Mouse (Mus musculus) liver, adult 2 months (tissue): ENCODE data around the gene Dnajc4. TPM values are rescaled to one million over a fixed set of nuclear protein-coding genes. Genes with fewer than 3 reads are reported as not detected.

ENCODE experiments used
- DNase-seq: peaks from one replicate; pipeline ENCODE4 v3.0.0-alpha.2; 2011; ENCODE audit warnings: low read depth, low spot score; ENCODE audit errors: extremely low read depth
- H3K27ac ChIP-seq: fragments of 200-500 bp; replicated peaks from 2 replicates; pipeline ENCODE4 v1.5.1; 2012; ENCODE audit warnings: low read depth, mild to moderate bottlenecking, control low read depth, inconsistent platforms, low read length; ENCODE audit not compliant: insufficient read depth
- H3K27me3 ChIP-seq: fragments of 200-500 bp; 2 replicates; pipeline ENCODE4 v1.6.1; 2012; ENCODE audit warnings: mild to moderate bottlenecking, moderate library complexity, low read length, inconsistent platforms; ENCODE audit not compliant: control insufficient read depth, insufficient read depth
- H3K36me3 ChIP-seq: fragments of 200-500 bp; 2 replicates; pipeline ENCODE4 v1.6.1; 2012; ENCODE audit warnings: low read length, inconsistent platforms; ENCODE audit not compliant: control insufficient read depth, insufficient read depth
- H3K4me1 ChIP-seq: fragments of 200-500 bp; 2 replicates; pipeline ENCODE4 v1.6.1; 2011; ENCODE audit warnings: low read length; ENCODE audit not compliant: control insufficient read depth, insufficient read depth
- H3K4me3 ChIP-seq: fragments of 200-500 bp; 2 replicates; pipeline ENCODE4 v1.5.1; 2011; ENCODE audit warnings: low read depth, mild to moderate bottlenecking, control low read depth, low read length, moderate library complexity; ENCODE audit not compliant: insufficient read depth
- H3K79me2 ChIP-seq: fragments of 200-500 bp; 2 replicates; pipeline ENCODE4 v1.6.1; 2012; ENCODE audit warnings: inconsistent platforms, mild to moderate bottlenecking, low read length, moderate library complexity; ENCODE audit not compliant: control insufficient read depth, insufficient read depth
- H3K9ac ChIP-seq: fragments of 200-500 bp; 2 replicates; pipeline ENCODE4 v1.6.1; 2012; ENCODE audit warnings: low read depth, mild to moderate bottlenecking, control low read depth, inconsistent platforms, low read length
- CTCF ChIP-seq: fragments of 200-500 bp; IDR thresholded peaks from 2 replicates; pipeline ENCODE4 v1.5.1; 2011; ENCODE audit warnings: low read depth, low read length, control low read depth
- POLR2A ChIP-seq: fragments of 200-500 bp; IDR thresholded peaks from 2 replicates; pipeline ENCODE4 v1.6.1; 2011; ENCODE audit warnings: low read length, control low read depth; ENCODE audit not compliant: insufficient read depth; ENCODE audit errors: extremely low read depth
- WGBS: fragments of 180-500 bp; shearing (Covaris S2); methylation state at CpG from one replicate; pipeline ENCODE4 v1.1.7; 2018; 5-methylcytosine and 5-hydroxymethylcytosine counted together
- polyA plus RNA-seq: library from polyadenylated mRNA; depleted of rRNA; stranded (reverse); fragments of >200 nt; gene quantifications from 2 replicates; pipeline ENCODE4 v1.2.3, GENCODE M21; 2012; rRNA removed
- total RNA-seq: library from RNA; depleted of rRNA; stranded (reverse); fragments of >200 nt; gene quantifications from 2 replicates; pipeline ENCODE4 v1.2.3, GENCODE M21; 2014; rRNA removed

Gene Dnajc4
- total and polyA plus RNA-seq, 2 experiments = 11.2 to 22.3 TPM

DNA sequence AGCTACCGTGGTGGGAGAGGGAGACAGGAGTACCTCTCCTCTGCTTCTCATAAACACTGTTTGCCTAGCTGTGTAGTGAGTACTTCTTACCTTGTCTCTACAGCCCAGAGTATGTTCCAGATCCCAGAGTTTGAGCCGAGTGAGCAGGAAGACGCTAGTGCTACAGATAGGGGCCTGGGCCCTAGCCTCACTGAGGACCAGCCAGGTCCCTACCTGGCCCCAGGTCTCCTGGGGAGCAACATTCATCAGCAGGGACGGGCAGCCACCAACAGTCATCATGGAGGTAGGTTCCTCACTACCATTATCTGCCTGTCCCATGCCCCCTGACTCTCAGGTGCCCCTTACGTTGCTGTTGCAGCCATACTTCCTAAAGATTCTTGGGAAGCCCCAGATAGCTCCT is 49.6 kb downstream of the Dnajc4 start:
- DNase-seq = no peak
- Histone ChIP-seq H3K27ac (peak overlapping the region; percentile 84), H3K79me2 (peaks cover 8% of the 10 kb centered on the region), H3K36me3 (no peaks in the 10 kb centered on the region), H3K4me1 (peaks cover 20% of the 10 kb centered on the region), H3K27me3 (no peaks in the 10 kb centered on the region), H3K9ac (peak overlapping the region; percentile 70), H3K4me3 (peak overlapping the region; percentile 85)
- TF ChIP-seq CTCF (no peak), POLR2A (no peak)
- 25% methylated on average over 5 of the region's 5 CpGs for WGBS

DNA sequence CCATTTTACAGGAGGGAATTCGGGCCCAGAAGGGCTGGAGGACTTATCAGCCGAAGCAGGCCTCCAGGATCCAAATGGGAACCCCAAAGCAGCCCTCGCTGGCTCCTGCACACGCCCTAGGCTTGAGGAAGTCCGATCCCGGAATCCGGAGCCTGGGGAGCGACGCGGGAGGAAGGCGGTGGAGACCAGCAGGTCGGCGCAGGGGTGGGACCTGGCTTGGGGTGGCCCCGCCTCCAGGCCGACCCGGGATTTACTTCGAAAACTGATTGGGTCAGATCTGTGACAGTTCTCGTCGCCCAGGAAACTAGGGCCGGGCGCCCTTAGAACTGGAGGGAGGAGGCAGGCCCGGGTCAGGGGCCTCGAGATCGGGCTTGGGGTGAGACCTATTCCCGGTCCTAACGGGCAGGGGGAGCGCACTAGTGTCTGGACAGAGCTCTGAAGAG is 50.1 kb downstream of the Dnajc4 start, which contains the start of gene Gpr137:
Gene Gpr137, minus strand, starts transcription at position 232 of the 443 bp plus-strand sequence.
- peak; percentile 80; the same call in 1 of the 2 replicates for TF ChIP-seq POLR2A
- no peak for TF ChIP-seq CTCF
- peak; percentile 87 for DNase-seq
- Histone ChIP-seq H3K4me1 (peaks cover 23% of the 10 kb centered on the region), H3K79me2 (peaks cover 8% of the 10 kb centered on the region), H3K27ac (peak within 1 kb of the TSS; percentile 88), H3K27me3 (no peaks in the 10 kb centered on the region), H3K4me3 (peak within 1 kb of the TSS; percentile 85), H3K9ac (peak within 1 kb of the TSS; percentile 91), H3K36me3 (no peaks in the 10 kb centered on the region)
- under 1% methylated on average over 27 of the region's 27 CpGs for WGBS

DNA sequence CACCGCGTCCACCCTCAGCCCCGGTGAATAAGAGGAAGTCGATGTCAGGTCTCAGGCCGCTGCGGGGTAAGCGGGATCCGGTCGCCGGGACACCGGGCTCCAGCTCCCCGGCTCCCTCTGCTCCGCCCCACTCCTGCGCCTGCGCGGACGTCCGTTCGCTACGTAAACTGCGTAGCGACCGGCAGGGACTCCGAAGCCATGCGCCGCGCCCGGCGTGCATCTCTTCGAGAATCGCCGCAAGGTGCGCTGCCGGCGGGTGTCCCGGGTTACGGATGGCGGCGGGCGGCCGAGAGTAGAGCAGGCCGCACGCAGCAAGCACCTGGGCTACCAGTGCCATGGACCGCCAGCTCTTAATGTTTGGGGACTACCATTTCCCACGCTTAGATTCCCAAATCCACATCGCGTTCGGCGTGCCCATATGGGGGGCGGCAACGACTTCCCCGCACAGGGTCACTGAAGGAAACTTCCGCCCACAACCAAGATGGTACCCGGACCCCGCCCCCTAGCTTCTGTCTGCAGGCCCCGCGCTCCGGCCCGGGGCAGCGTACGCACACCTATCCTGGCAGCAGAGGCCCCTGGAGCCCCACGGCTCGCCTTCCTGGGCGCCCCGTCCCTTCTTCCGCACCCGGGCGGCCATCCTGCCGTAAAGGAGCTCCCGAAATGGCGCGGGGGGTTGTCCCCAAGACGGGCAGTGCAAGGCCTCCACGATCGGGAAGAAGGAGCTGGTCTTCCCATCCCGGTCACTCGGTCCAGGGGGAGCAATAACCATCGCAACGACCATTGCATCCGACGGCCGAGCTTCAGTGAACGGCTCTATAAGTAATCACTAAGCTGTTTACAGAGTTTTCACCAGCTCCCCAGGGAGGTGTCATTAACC is 50.8 kb downstream of the Dnajc4 start, which contains the start of gene Bad:
Gene Bad, plus strand, starts transcription at position 490 of the 877 bp plus-strand sequence.
- Histone ChIP-seq H3K27me3 (no peaks in the 10 kb centered on the region), H3K9ac (peak within 1 kb of the TSS; percentile 91), H3K4me3 (peak within 1 kb of the TSS; percentile 85), H3K4me1 (peaks cover 23% of the 10 kb centered on the region), H3K36me3 (no peaks in the 10 kb centered on the region), H3K27ac (peak within 1 kb of the TSS; percentile 88), H3K79me2 (peaks cover 8% of the 10 kb centered on the region)
- TF ChIP-seq CTCF (peak; percentile 2; the same call in 1 of the 2 replicates), POLR2A (peak; percentile 34; the same call in 1 of the 2 replicates)
- under 1% methylated on average over 83 of the region's 83 CpGs for WGBS
- peak; percentile 75 for DNase-seq

DNA sequence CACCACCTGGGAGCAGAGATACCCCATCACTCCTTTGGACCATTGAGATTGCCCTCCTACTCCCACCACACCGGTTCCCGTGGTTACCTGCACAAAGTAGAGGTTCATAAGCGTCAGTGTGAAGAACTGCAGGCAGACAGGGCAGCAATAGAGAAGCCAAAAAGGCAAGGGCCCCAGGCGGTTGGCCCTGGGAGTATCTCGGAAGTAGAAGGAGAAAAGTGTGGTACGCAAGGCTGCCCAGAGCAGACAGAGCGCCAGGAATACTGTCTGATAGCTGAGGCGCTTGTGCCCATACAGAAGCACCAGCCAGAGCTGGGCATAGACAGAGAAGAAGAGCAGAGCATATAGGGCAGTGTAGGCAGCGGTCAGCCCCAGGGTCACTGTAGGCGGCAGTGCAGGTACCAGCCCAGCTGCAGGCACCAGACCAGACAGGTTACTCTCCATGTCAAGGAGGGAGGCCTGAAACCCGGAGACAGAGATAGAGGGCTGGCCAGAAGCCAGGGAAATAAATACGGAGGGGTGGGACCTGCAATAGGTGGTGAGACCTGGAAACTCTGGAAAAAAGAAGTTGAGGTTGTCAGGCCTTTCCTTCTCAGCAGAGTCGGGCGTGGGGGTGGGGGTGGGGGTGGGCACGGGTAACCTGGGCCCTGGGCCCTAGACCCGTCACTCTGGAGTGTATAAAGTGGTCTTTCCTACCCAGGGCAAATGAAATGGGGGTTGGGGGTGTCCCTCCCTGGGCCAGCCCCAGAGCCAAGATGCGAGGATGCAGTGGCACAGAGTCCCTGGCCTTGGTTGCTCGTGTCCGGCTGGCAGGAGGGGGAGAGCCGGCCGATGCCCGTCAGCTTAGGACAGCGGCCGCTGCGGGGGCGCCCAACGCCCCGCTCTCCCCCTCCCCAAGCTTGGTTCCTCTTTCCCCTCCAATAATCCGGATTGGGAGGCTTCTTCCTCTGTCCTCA is 51.7 kb downstream of the Dnajc4 start:
- peak overlapping the region; percentile 85 for H3K4me3 ChIP-seq
- TF ChIP-seq POLR2A = no peak
- TF ChIP-seq CTCF = no peak
- peak overlapping the region; percentile 68 for H3K27ac ChIP-seq
- 25% methylated on average over 29 of the region's 29 CpGs for WGBS
- H3K36me3 ChIP-seq = no peaks in the 10 kb centered on the region
- DNase-seq = no peak
- H3K27me3 ChIP-seq = no peaks in the 10 kb centered on the region
- H3K79me2 ChIP-seq = peaks cover 8% of the 10 kb centered on the region
- H3K4me1 ChIP-seq = peaks cover 23% of the 10 kb centered on the region
- peak overlapping the region; percentile 91 for H3K9ac ChIP-seq

- Histone ChIP-seq H3K79me2 (peaks cover 8% of the 10 kb centered on the region), H3K27ac (no peak overlapping the region), H3K4me1 (peaks cover 23% of the 10 kb centered on the region), H3K27me3 (peaks cover under 1% of the 10 kb centered on the region), H3K36me3 (no peaks in the 10 kb centered on the region), H3K9ac (no peak overlapping the region), H3K4me3 (no peak overlapping the region)
- TF ChIP-seq POLR2A (no peak), CTCF (no peak)
- WGBS = 90% methylated on average over 20 of the region's 20 CpGs
- no peak for DNase-seq
These were observed 53.0 kb downstream of the Dnajc4 start for GRCm38 (mm10) chr19:6939106-6940002.

Other genes starting within 250 kb of the Dnajc4 start
- 3.9 and 5.8 TPM in 2 replicates for gene Rps6ka4, start 151.9 kb downstream of the Dnajc4 start, total RNA-seq
- 7.8 and 8.4 TPM in 2 replicates for gene Rps6ka4, start 151.9 kb downstream of the Dnajc4 start, polyA plus RNA-seq
- gene Ccdc88b, start 134.4 kb downstream of the Dnajc4 start, total RNA-seq = 0.60 and 1.4 TPM in 2 replicates
- 1.9 TPM in 2 replicates for gene Ccdc88b, start 134.4 kb downstream of the Dnajc4 start, polyA plus RNA-seq
- 30.7 and 43.6 TPM in 2 replicates for gene Trmt112, start 82.9 kb downstream of the Dnajc4 start, total RNA-seq
- 89.7 and 101 TPM in 2 replicates for gene Trmt112, start 82.9 kb downstream of the Dnajc4 start, polyA plus RNA-seq
- 403 and 615 TPM in 2 replicates for gene Prdx5, start 82.5 kb downstream of the Dnajc4 start, total RNA-seq
- gene Prdx5, start 82.5 kb downstream of the Dnajc4 start, polyA plus RNA-seq = 364 and 379 TPM in 2 replicates
- gene Esrra, start 70.8 kb downstream of the Dnajc4 start, total RNA-seq = 25.9 and 27.7 TPM in 2 replicates
- 36.6 and 40.6 TPM in 2 replicates for gene Esrra, start 70.8 kb downstream of the Dnajc4 start, polyA plus RNA-seq
- gene Catsperz, start 67.2 kb downstream of the Dnajc4 start, total RNA-seq = not detected in 2 replicates
- not detected in 2 replicates for gene Catsperz, start 67.2 kb downstream of the Dnajc4 start, polyA plus RNA-seq
- gene Kcnk4, start 58.1 kb downstream of the Dnajc4 start, total RNA-seq = 0.07 TPM in 1 of 2 replicates, not detected in the other
- gene Kcnk4, start 58.1 kb downstream of the Dnajc4 start, polyA plus RNA-seq = 0.05 TPM in 1 of 2 replicates, not detected in the other
- 26.2 and 28.1 TPM in 2 replicates for gene Bad, start 50.7 kb downstream of the Dnajc4 start, total RNA-seq
- gene Bad, start 50.7 kb downstream of the Dnajc4 start, polyA plus RNA-seq = 38.7 and 40.3 TPM in 2 replicates
- gene Gpr137, start 50.1 kb downstream of the Dnajc4 start, total RNA-seq = 12.3 and 14.0 TPM in 2 replicates
- 52.6 and 61.1 TPM in 2 replicates for gene Gpr137, start 50.1 kb downstream of the Dnajc4 start, polyA plus RNA-seq
- gene Ppp1r14b, start 17.6 kb downstream of the Dnajc4 start, total RNA-seq = 14.0 and 24.0 TPM in 2 replicates
- 34.5 and 38.2 TPM in 2 replicates for gene Ppp1r14b, start 17.6 kb downstream of the Dnajc4 start, polyA plus RNA-seq
- 5.9 and 9.6 TPM in 2 replicates for gene Plcb3, start 16.1 kb downstream of the Dnajc4 start, total RNA-seq
- 15.7 and 27.6 TPM in 2 replicates for gene Plcb3, start 16.1 kb downstream of the Dnajc4 start, polyA plus RNA-seq
- 66.2 and 92.8 TPM in 2 replicates for gene Fkbp2, start 12.1 kb downstream of the Dnajc4 start, total RNA-seq
- 60.0 and 97.3 TPM in 2 replicates for gene Fkbp2, start 12.1 kb downstream of the Dnajc4 start, polyA plus RNA-seq
- 1.9 and 3.2 TPM in 2 replicates for gene Vegfb, start 4.9 kb downstream of the Dnajc4 start, total RNA-seq
- gene Vegfb, start 4.9 kb downstream of the Dnajc4 start, polyA plus RNA-seq = 16.8 and 20.4 TPM in 2 replicates
- 14.4 and 16.4 TPM in 2 replicates for gene Nudt22, start 3.5 kb upstream of the Dnajc4 start, total RNA-seq
- gene Nudt22, start 3.5 kb upstream of the Dnajc4 start, polyA plus RNA-seq = 29.3 and 30.9 TPM in 2 replicates
- gene Trpt1, start 3.6 kb upstream of the Dnajc4 start, total RNA-seq = 2.0 and 3.0 TPM in 2 replicates
- 7.0 and 7.9 TPM in 2 replicates for gene Trpt1, start 3.6 kb upstream of the Dnajc4 start, polyA plus RNA-seq
- gene Fermt3, start 26.9 kb upstream of the Dnajc4 start, total RNA-seq = 3.1 and 3.4 TPM in 2 replicates
- 3.2 and 6.3 TPM in 2 replicates for gene Fermt3, start 26.9 kb upstream of the Dnajc4 start, polyA plus RNA-seq
- gene Stip1, start 47.4 kb upstream of the Dnajc4 start, total RNA-seq = 44.9 and 49.4 TPM in 2 replicates
- gene Stip1, start 47.4 kb upstream of the Dnajc4 start, polyA plus RNA-seq = 32.3 and 37.2 TPM in 2 replicates
- 12.2 and 15.0 TPM in 2 replicates for gene Macrod1, start 64.2 kb upstream of the Dnajc4 start, total RNA-seq
- 115 and 120 TPM in 2 replicates for gene Macrod1, start 64.2 kb upstream of the Dnajc4 start, polyA plus RNA-seq
- 0.09 and 0.40 TPM in 2 replicates for gene Flrt1, start 113.2 kb upstream of the Dnajc4 start, total RNA-seq
- 0.27 and 0.31 TPM in 2 replicates for gene Flrt1, start 113.2 kb upstream of the Dnajc4 start, polyA plus RNA-seq
- 39.5 and 43.3 TPM in 2 replicates for gene Otub1, start 213.7 kb upstream of the Dnajc4 start, total RNA-seq
- 55.9 and 61.2 TPM in 2 replicates for gene Otub1, start 213.7 kb upstream of the Dnajc4 start, polyA plus RNA-seq
- 252 and 362 TPM in 2 replicates for gene Cox8a, start 225.0 kb upstream of the Dnajc4 start, total RNA-seq
- 1,697 and 1,918 TPM in 2 replicates for gene Cox8a, start 225.0 kb upstream of the Dnajc4 start, polyA plus RNA-seq
- gene Naa40, start 248.6 kb upstream of the Dnajc4 start, total RNA-seq = 5.3 and 7.1 TPM in 2 replicates
- gene Naa40, start 248.6 kb upstream of the Dnajc4 start, polyA plus RNA-seq = 6.1 and 9.7 TPM in 2 replicates